Mouse (Mus musculus): ENCODE measurements around the gene Gm10717.
"Not testable (repeated sequence)": the region's sequence is repeated elsewhere in the genome, so short reads cannot be mapped to it uniquely, and the experiment has no call there.

The Gm10717 gene

GRCm38 (mm10) chr9:3024912-3025467 is at the start of gene Gm10717:
TSS of gene Gm10717 (plus strand) at chr9:3025417.
- not testable (repeated sequence) for DNase-seq (ENCODE audit: low read depth, low spot score)

GRCm38 (mm10) chr9:3000445-3000972 is 24.7 kb upstream of the Gm10717 start, which contains the start of gene Gm10722:
TSS of gene Gm10722 (plus strand) at chr9:3000922.
- DNase-seq (ENCODE audit: low read depth, low spot score): peak; percentile 42

- DNase-seq (ENCODE audit: low read depth, low spot score): not testable (repeated sequence)
These were observed 24.2 kb upstream of the Gm10717 start for GRCm38 (mm10) chr9:3001006-3001405.

GRCm38 (mm10) chr9:3001948-3002659 is 23.1 kb upstream of the Gm10717 start:
- DNase-seq (ENCODE audit: low read depth, low spot score): peak; percentile 12

GRCm38 (mm10) chr9:3002794-3003396 is 22.3 kb upstream of the Gm10717 start, which contains the start of gene Gm11168:
TSS of gene Gm11168 (plus strand) at chr9:3003346.
- not testable (repeated sequence) for DNase-seq (ENCODE audit: low read depth, low spot score)

GRCm38 (mm10) chr9:3006179-3006578 is 19.0 kb upstream of the Gm10717 start:
- DNase-seq (ENCODE audit: low read depth, low spot score): not testable (repeated sequence)

GRCm38 (mm10) chr9:3006636-3007035 is 18.6 kb upstream of the Gm10717 start:
- DNase-seq (ENCODE audit: low read depth, low spot score): not testable (repeated sequence)

GRCm38 (mm10) chr9:3007272-3007671 is 17.9 kb upstream of the Gm10717 start:
- peak; percentile 9 for DNase-seq (ENCODE audit: low read depth, low spot score)

- DNase-seq (ENCODE audit: low read depth, low spot score): not testable (repeated sequence)
These were observed 15.9 kb upstream of the Gm10717 start for GRCm38 (mm10) chr9:3009331-3009730.

- DNase-seq (ENCODE audit: low read depth, low spot score): not testable (repeated sequence)
These were observed 13.1 kb upstream of the Gm10717 start for GRCm38 (mm10) chr9:3012054-3012621.

- not testable (repeated sequence) for DNase-seq (ENCODE audit: low read depth, low spot score)
These were observed 12.4 kb upstream of the Gm10717 start, which contains the start of gene Gm10721 for GRCm38 (mm10) chr9:3012733-3013279. TSS of gene Gm10721 (plus strand) at chr9:3013140.

- not testable (repeated sequence) for DNase-seq (ENCODE audit: low read depth, low spot score)
These were observed 9.9 kb upstream of the Gm10717 start, which contains the start of gene Gm10720 for GRCm38 (mm10) chr9:3015354-3015753. TSS of gene Gm10720 (plus strand) at chr9:3015654.

- not testable (repeated sequence) for DNase-seq (ENCODE audit: low read depth, low spot score)
These were observed 9.3 kb upstream of the Gm10717 start for GRCm38 (mm10) chr9:3015896-3016295.

GRCm38 (mm10) chr9:3017108-3017507 is 8.1 kb upstream of the Gm10717 start, which contains the start of gene Gm10719:
TSS of gene Gm10719 (plus strand) at chr9:3017408.
- not testable (repeated sequence) for DNase-seq (ENCODE audit: low read depth, low spot score)

GRCm38 (mm10) chr9:3018944-3019343 is 6.3 kb upstream of the Gm10717 start:
- DNase-seq (ENCODE audit: low read depth, low spot score): not testable (repeated sequence)

GRCm38 (mm10) chr9:3019835-3020727 is 5.1 kb upstream of the Gm10717 start:
- DNase-seq (ENCODE audit: low read depth, low spot score): not testable (repeated sequence)

GRCm38 (mm10) chr9:3022316-3023008 is 2.8 kb upstream of the Gm10717 start:
- DNase-seq (ENCODE audit: low read depth, low spot score): peak; percentile 21

- not testable (repeated sequence) for DNase-seq (ENCODE audit: low read depth, low spot score)
These were observed 1.8 kb upstream of the Gm10717 start, which contains the start of gene Gm10718 for GRCm38 (mm10) chr9:3023312-3023984. TSS of gene Gm10718 (plus strand) at chr9:3023547.

All from CD4-positive helper T cell, adult 2 months (primary cell).